Mouse (Mus musculus): ENCODE data around the gene Mybpc3. TPM values are rescaled to one million over a fixed set of nuclear protein-coding genes. Genes with fewer than 3 reads are reported as not detected.

The Mybpc3 gene
- total RNA-seq, 2 experiments from 2014 or later: 0.17 TPM; not detected in 1

DNA sequence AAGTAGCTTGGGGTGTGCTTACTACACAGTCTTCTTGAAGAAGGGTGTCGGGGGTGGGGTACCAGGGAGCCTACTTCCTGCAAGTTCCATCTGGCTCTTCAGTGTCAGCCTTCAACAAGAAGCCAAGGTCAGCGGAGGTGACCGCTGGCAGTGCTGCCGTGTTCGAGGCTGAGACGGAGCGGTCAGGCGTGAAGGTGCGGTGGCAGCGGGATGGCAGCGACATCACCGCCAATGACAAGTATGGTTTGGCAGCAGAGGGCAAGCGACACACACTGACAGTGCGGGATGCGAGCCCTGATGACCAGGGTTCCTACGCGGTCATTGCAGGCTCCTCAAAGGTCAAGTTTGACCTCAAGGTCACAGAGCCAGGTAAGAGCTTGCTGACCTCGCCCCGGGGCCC, 1.1 kb downstream of the Mybpc3 start:
- DNase-seq (ENCODE audit: low spot score in 2 of 2): no peak

DNA sequence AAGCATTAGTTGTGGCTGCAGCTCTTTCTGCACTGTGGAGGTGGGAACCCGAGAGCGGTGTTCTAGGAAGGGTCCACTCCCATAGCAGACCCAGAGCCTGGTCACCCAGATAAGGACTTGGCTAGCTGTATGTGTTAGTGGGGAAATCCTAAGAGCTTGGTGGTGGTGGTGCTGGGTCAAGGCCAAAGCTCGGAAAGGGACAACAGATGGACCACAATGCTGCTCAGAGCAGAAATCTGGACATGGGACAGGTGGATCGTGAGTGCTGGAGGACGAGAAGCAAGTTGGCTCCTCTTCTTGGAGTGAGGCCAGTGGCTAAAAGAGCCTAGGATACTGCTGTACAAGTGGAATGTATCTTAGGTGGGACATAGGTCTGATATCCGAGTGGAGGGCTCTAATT, 1.6 kb downstream of the Mybpc3 start:
- DNase-seq (ENCODE audit: low spot score in 2 of 2): no peak

DNA sequence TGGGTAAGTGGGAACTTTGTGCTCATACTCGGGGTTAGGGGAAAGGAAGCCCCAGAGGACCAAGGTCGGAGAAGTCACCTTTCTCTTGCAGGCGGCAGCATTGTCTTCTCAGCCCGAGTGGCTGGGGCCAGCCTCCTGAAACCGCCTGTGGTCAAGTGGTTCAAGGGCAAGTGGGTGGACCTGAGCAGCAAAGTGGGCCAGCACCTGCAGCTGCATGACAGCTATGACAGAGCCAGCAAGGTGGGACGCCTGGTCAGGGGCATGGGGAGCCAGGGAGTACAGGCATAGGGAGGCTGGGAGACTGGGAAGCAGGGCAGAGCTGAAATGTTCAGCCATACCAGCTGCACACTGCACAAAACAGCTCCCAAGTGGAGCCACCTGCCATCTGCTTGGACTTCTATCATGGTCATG, 2.3 kb downstream of the Mybpc3 start:
- no peak for DNase-seq (ENCODE audit: low spot score in 2 of 2)

DNA sequence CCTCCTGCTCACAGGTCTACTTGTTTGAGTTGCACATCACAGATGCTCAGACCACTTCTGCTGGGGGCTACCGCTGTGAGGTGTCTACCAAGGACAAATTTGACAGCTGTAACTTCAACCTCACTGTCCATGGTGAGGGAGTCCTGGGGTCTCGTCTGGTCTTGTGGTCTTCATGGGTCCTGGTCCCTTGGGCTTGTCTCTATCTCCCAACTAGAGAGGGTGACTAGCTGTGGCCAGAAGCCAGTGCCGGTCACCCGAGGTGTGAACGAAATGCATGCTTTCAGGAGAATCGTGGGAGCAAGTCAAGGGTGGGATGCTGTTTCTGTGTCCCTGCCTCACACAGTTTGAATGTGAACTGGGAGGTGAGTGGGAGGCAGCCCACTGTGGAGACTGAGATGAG, 3.1 kb downstream of the Mybpc3 start:
- DNase-seq (ENCODE audit: low spot score in 2 of 2): no peak

DNA sequence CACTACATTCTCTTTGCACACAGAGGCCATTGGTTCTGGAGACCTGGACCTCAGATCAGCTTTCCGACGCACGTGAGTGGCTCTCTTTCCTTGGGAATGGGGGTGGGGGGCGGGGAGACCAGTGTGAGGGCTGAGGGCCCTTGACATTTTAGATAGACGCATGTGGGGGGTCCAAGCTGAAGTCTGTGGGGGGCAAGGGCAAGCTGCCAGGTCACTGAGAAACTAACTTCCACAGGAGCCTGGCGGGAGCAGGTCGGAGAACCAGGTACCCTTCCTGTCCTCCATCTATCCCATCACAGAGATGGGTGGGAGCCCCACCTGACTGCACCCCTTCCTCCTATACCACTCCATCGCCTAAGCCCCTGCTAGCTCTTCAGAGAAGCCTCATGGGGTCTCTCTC, 3.6 kb downstream of the Mybpc3 start:
- no peak for DNase-seq (ENCODE audit: low spot score in 2 of 2)

DNA sequence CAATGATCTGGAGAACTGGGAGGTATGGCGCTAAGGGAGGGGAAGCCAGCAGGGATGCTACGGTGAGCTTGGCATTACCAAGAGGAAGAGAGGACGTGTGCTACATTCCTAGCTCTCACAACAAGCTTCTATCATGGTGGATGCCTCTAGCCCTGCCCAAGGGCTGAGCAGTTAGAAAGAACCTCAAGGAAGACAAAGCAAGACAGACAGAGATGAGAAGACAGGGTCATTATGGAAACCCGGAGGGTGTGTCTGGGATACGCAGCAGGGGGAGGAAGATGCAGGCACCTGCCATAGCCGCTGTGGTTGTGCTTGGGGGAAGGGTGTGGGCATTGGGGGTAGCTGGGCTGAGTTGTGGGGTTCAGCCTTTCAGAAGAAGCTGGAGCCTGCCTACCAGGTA, 5.6 kb downstream of the Mybpc3 start:
- DNase-seq (ENCODE audit: low spot score in 2 of 2): no peak

DNA sequence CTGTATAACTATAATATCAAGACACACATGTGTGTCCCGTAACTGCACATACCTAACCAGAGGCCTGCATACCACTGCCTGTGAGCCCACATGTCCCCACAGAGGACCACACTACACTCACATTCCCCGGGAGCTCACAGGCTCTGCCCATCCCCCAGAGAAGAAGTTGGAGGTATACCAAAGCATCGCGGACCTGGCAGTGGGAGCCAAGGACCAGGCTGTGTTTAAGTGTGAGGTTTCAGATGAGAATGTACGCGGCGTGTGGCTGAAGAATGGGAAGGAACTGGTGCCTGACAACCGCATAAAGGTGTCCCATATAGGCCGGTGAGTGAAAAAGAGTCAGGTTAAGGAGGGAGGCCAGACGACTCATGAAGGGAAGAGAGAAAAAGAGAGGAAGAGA, 7.2 kb downstream of the Mybpc3 start:
- no peak for DNase-seq (ENCODE audit: low spot score in 2 of 2)

DNA sequence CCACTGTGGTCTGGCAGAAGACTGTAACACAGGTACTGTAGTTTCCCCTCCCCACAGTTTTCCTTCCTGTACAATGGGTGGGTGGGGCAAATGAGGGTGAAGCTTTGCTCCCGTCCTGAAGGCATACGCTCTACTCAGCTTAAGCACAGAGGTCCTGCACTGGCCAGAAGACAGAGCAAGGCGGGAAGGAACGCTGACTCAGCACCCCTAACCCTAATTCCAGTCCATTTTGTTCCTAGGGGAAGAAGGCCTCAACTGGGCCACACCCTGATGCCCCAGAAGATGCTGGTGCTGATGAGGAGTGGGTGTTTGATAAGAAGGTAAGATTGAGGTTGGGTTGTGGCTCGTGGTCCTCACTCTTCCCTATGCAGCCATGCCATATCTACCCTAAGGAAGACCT, 10.8 kb downstream of the Mybpc3 start:
- DNase-seq (ENCODE audit: low spot score in 2 of 2): no peak

DNA sequence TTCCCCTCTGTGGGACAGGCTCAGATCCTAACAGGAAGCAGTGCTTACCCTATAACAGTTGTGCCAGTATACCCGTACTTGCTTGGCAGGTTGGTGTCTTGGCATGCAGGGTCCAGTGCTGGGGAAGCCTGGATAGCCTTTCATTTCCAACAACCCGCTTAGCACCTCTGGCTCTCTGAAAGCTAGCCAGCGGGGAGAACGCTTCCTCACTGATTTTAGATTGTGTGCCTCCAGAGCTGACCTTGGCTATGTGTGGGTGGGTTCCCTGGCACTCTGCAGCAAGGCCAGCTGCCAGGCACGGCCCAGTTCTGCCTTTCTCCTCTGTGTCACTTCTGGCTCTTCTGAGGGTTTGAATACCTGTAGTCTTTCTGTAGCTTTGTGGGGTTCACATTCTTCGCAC, 12.2 kb downstream of the Mybpc3 start:
- DNase-seq (ENCODE audit: low spot score in 2 of 2): no peak

DNA sequence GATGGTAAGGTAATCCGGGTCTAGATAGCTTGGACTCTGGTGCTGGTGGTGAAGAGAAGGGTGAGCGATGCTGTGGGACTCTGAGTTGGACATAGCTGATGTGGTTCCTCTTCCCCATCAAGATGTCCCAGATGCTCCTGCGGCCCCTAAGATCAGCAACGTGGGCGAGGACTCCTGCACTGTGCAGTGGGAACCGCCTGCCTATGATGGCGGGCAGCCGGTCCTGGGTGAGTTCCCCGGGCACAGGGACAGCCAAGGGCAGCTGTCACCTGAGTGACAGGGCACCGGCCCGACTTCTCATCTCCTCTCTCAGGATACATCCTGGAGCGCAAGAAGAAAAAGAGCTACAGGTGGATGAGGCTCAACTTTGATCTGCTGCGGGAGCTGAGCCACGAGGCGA, 13.3 kb downstream of the Mybpc3 start:
- DNase-seq (ENCODE audit: low spot score in 2 of 2): no peak

DNA sequence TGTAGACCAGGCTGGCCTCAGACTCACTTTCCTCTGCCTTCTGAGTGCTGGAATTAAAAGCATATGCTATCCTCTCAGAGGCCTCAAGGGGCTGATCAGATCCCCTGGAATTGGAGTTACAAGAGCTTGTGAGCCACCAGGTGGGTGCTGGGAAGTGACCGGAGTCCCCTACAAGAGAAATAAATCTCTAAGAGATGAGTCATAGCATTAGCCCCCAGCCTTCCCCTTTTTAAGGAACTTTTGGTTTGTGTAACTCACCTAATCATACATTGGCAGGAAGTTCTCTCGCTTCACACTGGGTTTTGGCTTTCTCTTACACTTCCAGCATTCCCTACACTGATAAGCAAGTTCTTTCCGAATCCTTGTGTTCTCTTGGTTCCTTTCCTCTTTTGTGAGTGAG, 14.1 kb downstream of the Mybpc3 start:
- DNase-seq (ENCODE audit: low spot score in 2 of 2): no peak

DNA sequence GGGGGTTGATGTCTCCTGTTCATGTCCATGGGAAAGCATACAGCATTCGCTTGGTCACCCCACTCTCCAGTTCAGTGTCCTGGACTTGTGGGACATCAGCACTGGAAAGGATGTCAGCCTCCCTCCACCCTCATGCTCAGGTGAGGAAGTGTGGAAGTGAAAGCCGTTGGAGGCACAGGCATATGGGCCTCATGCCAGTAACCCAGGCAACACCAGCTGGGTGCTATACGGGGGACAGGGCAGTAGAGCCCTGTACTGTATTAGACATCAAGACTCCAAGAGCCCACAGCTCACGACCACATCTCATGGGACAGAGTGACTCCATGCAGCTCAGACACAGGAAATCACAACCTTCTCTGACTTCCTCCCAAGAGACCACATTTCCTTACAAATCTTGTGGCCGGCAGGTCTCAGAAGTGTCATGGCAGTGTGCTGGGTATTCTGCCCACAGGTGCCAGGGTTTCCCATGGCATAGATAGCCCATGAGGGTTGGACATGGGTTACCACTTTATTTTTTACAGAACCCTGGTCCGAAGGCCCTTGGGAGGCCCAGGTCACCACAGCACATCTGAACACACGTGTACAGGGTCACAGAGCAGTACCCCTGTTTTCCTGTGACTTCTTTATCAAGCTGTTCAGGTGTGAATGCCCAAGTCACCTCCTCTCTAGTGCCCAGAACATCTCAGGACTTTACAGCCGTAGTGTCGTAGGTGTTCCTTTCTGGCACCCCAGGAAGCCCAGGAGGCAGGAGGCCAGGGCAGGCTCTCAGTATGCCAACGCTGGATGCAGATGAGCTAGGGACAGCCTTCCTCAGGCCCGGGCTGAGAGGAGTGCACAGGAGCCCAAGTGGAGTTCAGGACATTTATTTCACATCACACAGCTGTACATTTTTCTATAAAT, 18.8 kb downstream of the Mybpc3 start:
- no peak for DNase-seq (ENCODE audit: low spot score in 2 of 2)

DNA sequence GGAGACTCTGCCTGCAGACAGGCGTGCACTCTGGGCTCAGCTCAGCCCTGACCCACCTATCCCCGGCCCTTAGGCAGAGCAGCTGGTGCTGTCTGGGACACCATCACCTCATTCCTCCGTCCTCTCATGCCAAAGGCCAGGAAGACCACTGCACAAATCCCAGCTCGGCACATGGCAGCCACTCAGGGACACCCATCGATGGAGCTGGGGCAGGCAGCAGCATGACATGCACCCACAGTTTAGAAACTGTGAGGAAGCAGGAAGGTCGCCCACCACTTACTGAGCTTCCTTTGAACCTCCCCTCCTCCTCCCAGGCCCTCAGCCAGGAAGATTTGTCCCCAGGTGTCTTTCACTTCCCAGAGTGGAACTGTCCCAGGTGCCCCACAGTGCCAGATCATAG, 19.5 kb downstream of the Mybpc3 start:
- no peak for DNase-seq (ENCODE audit: low spot score in 2 of 2)

DNA sequence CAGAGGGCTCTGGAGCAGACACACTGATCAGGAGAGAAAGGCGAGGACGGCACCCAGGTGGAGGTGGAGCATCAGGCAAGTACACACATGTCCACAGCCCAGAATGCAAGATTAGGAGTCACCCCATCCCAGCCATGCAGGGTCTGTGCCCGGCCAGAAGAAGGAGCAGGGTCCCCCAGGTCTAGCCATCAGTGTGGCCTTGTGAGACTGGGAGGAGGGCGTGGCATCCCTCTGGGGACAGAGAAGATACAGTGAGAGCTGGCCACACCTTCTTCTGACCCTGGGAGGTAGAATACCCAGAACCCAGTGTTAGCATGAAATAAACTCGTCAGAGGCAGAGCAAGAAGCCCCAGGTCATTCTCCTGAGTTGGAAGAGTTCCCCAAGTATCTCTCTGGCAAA, 21.4 kb downstream of the Mybpc3 start:
- DNase-seq (ENCODE audit: low spot score in 2 of 2): no peak

DNA sequence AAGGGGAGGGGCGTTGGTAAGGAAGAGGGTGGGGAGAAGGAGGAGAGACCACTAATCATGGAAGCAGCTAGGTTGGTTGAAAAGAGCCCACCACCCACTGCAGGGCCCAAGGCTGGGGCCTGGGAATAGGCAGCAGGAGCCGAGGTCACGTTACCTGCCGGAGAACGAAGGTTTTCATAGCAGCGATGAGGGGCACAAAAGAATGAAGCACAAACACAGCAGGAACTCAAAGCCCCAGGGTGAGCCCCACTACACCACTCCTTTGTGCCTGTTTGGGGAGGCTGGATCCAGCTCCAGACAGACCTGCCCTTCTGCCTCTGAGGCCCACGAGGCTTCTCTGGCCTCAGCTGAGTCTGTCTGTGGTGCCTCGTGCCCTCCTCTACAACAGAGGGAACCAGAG, 21.8 kb downstream of the Mybpc3 start:
- DNase-seq (ENCODE audit: low spot score in 2 of 2): no peak

DNA sequence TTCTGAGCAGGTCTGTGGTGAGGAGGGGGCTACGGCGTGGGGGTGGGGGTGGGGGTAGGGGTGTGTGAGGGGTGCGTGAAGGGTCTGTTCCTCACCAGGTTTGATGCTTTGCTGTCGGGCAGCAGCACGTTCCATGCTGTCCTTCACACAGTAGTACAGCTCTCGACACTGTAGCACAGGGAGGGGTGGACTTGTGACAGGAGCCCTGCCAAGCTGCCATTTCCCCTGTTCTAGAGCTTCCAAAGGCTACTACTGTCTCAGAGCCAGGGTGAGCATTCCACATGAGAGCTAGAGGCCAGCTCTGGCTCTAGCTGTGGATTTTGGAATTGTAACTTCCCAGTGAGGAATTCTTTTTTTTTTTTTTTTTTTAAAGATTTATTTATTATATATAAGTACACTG, 25.0 kb downstream of the Mybpc3 start:
- DNase-seq (ENCODE audit: low spot score in 2 of 2): no peak

DNA sequence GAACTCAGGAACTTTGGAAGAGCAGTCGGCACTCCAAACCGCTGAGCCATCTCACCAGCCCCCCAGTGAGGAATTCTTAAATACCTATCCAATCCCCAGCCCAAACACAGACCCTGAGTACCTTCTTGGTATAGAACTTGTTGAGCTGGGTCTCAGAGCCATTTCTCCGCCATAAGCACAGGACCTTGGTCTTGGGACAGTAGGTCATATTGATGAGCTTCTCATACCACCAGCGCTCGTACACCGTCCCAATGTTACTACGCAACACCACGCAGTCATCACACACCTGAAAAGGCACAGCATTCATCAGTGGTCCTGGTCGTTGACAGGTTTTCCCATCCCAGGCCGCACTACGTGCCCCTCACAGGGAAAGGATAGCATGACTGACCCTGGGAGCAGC, 25.5 kb downstream of the Mybpc3 start:
- DNase-seq (ENCODE audit: low spot score in 2 of 2): no peak

DNA sequence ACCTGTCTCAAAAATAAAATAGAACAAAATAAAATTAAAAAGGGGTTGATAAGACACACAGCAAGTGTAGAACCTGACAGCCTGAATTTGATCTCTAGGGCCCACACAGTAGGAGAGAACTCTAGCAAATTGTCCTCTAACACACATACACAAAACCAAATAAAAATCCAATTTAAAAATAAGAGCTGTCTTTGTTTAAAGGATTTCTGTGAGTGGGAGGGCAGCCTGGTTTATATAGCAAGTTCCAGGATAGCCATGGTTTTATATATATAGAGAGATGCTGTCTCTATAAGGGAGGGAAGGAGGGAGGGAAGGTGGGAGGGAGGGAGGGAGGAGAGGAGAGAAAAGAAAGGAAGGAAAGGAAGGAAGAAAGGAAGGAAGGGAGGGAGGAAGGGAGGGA, 30.2 kb downstream of the Mybpc3 start:
- DNase-seq (ENCODE audit: low spot score in 2 of 2): no peak

DNA sequence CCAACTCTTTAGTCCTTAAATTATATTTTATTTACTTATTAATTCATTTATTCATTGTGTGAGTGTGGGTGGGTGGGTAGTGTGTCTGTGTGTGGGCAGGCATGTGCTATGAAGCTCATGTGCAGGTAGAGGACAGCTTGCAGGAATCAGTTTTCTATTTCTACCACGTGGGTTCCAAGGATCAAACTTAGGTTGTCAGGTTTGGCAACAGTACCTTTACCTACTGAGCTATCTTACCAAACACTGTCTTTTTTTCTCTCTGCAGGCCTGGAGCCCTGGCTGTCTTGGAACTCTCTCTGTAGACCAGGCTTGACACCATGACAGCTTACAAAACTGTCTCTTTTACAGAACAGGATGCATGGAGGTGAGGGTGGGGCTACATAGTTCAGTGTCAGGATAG, 33.4 kb downstream of the Mybpc3 start:
- no peak for DNase-seq (ENCODE audit: low spot score in 2 of 2)

DNA sequence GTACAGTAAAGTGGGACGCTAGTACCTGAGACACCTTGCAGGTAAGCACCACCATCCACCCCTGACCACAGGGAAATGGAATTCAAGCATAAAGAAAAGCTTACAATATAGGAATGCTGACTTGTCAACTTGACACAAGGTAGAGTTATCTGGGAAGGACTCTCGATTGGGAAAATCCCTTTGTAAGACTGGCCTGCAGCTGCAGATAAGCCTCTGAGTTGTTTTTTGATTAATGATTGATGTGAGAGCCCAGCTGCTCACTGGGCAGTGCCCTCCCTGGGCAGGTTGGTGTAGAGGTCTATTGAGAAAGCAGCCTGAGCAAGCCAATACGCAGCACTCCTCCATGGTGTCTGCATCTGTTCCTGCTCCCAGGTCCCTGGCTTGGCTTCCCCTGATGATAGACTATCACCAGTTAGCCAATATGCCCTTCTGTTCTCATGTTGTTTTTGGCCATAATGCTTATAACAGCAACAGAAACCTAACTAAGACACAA, 35.0 kb downstream of the Mybpc3 start:
- DNase-seq (ENCODE audit: low spot score in 2 of 2): no peak

DNA sequence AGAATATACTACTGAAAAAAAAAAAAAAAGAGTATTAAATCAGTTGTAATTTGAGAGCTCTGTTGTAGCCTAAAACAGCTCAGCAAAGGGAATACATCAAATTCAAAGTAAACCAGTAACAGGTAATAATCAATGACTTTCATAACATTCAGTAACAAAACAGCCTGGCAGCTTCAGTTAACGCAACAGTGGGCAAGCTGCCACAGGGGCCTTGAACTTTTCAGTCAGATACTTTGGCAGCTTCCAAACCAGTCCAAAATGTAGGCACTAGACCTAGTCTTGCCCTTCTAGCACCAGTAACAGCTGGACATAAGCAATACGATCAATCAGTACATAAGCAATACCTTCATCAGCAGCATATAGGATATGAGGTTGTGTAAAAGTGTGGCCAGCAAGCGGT, 36.1 kb downstream of the Mybpc3 start:
- DNase-seq (ENCODE audit: low spot score in 2 of 2): no peak

DNA sequence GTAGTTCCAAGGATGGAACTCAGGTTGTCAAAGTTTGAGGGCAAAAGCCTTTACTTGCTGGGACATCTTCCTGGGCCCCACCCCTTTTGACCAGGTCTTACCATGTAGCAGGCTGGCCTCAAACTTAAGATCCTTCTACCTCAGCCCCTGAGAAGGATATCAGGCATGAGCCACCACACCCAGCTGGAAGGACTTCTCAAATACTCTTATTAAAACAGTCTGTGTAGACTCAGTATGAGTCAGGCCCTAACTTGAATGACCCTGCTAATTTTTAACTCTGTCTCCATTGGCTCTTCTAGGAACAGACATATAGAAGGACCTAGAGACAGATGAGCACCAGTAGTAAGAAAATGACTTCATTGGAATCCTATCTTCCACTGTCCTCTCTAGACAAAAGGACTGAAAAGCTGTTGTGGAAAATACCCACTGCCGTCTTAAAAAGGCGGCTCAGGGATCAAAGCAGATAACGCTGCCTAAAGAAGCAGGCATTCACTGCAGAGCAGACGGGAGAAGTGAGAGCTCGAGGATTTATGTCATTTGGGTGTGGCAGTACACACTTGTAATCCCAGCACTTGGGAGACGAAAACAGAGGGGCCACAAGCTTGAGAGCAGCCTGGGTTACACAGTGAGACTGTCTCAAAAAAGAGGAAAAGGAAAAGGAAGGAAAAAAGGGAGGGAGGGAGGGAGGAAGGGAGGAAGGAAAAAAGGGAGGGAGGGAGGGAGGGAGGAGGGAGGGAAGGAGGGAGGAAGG, 39.2 kb downstream of the Mybpc3 start:
- DNase-seq (ENCODE audit: low spot score in 2 of 2): no peak

DNA sequence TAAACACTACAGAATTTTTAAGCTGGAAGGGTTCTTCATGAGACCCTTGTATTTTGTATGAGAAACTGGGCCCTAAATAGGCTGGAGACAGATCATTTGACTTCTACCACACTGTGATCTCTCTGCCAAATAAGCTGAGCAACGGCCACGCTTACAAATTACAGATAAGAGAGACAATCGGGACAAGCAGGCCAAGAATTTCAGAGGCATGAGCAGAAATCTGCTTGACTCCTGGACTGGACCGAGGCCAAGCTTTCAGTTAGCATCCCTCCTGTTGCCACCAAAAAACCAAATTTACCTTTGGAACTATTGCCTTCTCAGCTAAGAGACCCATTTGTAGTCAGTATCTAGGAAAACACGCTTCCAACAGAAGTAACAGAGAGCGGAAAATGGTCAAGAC, 42.6 kb downstream of the Mybpc3 start:
- DNase-seq (ENCODE audit: low spot score in 2 of 2): no peak
